Mouse (Mus musculus) embryonic facial prominence, embryonic 13.5 days (tissue): ENCODE measurements around the gene Gm2115. TPM values are rescaled to one million over a fixed set of nuclear protein-coding genes. Genes with fewer than 3 reads are reported as not detected.

Experiments
- ATAC-seq: fragments of 200-750 bp; cut with Nextera tagmentation; 2 replicates; pipeline ENCODE4 v1.8.0; 2017; ENCODE audit warnings: low read depth; ENCODE audit not compliant: insufficient number of reproducible peaks, insufficient read depth, low FRiP score, low TSS enrichment
- H3K27ac ChIP-seq: fragments of 300-500 bp; sonication (generic); 2 replicates; pipeline ENCODE4 v1.5.1; 2015; ENCODE audit warnings: moderate library complexity, mild to moderate bottlenecking, inconsistent platforms
- H3K27me3 ChIP-seq: fragments of 300-500 bp; sonication (generic); 2 replicates; pipeline ENCODE4 v1.6.1; 2015; ENCODE audit warnings: mild to moderate bottlenecking, inconsistent platforms
- H3K36me3 ChIP-seq: fragments of 300-500 bp; sonication (generic); 2 replicates; pipeline ENCODE4 v1.6.1; 2015; ENCODE audit warnings: mild to moderate bottlenecking, inconsistent platforms
- H3K4me1 ChIP-seq: fragments of 300-500 bp; sonication (generic); 2 replicates; pipeline ENCODE4 v1.6.1; 2015; ENCODE audit warnings: inconsistent platforms
- H3K4me2 ChIP-seq: fragments of 300-500 bp; sonication (generic); 2 replicates; pipeline ENCODE4 v1.6.1; 2015; ENCODE audit warnings: moderate library complexity, mild to moderate bottlenecking, inconsistent platforms
- H3K4me3 ChIP-seq: fragments of 300-500 bp; sonication (generic); 2 replicates; pipeline ENCODE4 v1.5.1; 2015; ENCODE audit warnings: mild to moderate bottlenecking, inconsistent platforms
- H3K9ac ChIP-seq: fragments of 300-500 bp; sonication (generic); 2 replicates; pipeline ENCODE4 v1.6.1; 2015; ENCODE audit warnings: mild to moderate bottlenecking, inconsistent platforms
- H3K9me3 ChIP-seq: fragments of 300-500 bp; sonication (generic); 2 replicates; pipeline ENCODE4 v1.6.1; 2016; ENCODE audit warnings: inconsistent platforms
- WGBS: fragments of 180-500 bp; shearing (Covaris S2); methylation state at CpG from one replicate; pipeline ENCODE4 v1.1.7; 2015; ENCODE audit warnings: mixed read lengths; 5-methylcytosine and 5-hydroxymethylcytosine counted together
- polyA plus RNA-seq: library from polyadenylated mRNA; unstranded; fragments of >200 nt; fragmentation: Nextera tagmentation; extraction: Ambion mirVana; gene quantifications from 2 replicates; pipeline ENCODE4 v1.2.1, GENCODE M21; 2015

Gm2115 gene
- polyA plus RNA-seq, 1 experiment from 2014 or later = 0.21 TPM

DNA sequence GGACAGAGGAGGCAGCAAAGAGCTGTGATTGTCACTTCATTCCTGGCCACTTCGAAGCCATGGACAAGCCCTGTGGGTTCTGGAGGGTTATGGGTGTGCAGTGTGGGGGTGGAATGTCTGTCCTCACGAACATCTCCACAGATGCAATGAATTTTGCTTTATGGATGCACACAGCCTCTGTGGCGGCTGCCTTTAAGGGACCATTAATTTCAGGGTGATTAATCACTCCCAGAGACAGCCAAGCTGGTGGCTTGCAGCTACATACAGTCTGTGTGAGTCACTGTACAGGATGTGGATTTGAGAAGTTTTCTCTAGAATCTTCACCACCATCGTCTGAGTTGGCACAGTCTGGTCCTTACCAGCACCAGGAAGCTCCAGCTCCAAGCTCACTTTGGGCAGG is 17.9 kb downstream of the Gm2115 start:
- Histone ChIP-seq H3K9me3 (no peaks in the 10 kb centered on the region), H3K27ac (no peak overlapping the region), H3K4me1 (no peaks in the 10 kb centered on the region), H3K36me3 (no peaks in the 10 kb centered on the region), H3K4me2 (no peak overlapping the region), H3K27me3 (no peaks in the 10 kb centered on the region), H3K4me3 (no peak overlapping the region), H3K9ac (no peak overlapping the region)
- ATAC-seq = no peak
- 72% methylated on average over 4 of the region's 4 CpGs for WGBS

DNA sequence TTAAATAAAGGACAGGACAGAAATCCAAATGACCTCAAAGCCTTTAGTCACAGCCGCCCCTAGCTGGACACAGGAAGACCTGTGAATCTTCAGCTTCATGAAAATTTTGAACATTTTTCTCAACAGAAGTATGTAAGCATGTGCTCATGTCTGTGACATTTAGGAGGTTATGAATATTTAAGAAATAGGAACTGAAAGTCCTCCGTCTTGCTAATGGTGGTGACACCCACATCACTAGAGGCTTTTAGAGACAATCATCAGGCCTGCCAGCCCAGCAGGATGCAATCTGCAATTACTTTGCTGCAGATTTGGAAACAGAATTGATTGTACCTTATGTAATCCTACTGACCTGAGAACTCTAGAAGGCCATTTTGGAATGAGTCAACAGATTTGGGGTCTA is 22.7 kb downstream of the Gm2115 start:
- H3K4me1 ChIP-seq = no peaks in the 10 kb centered on the region
- no peak for ATAC-seq
- H3K27me3 ChIP-seq = no peaks in the 10 kb centered on the region
- no peaks in the 10 kb centered on the region for H3K9me3 ChIP-seq
- WGBS = 85% methylated on average over 2 of the region's 2 CpGs
- H3K36me3 ChIP-seq = no peaks in the 10 kb centered on the region
- no peak overlapping the region for H3K4me2 ChIP-seq
- H3K9ac ChIP-seq = no peak overlapping the region
- no peak overlapping the region for H3K4me3 ChIP-seq
- no peak overlapping the region for H3K27ac ChIP-seq

DNA sequence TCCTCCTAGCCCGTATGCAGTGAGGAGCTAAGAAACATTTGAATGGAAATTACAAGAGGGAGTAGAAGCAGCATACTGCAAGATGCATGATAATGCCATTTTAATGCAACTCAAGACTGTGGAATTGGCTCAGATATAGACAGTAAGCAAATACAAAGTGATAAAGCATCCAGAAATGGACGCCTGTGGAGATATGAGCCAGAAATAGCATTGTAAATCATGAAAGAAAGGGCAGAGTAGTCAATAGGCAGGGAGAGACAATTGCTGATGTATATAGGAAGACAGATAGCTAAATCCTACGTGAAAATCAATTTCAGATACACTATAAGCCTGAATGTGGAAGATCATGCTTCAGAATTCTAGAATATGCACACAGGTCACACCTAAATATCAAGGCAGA is 26.5 kb downstream of the Gm2115 start:
- H3K9me3 ChIP-seq = no peaks in the 10 kb centered on the region
- ATAC-seq = no peak
- no peak overlapping the region for H3K4me3 ChIP-seq
- H3K4me2 ChIP-seq = no peak overlapping the region
- no peaks in the 10 kb centered on the region for H3K27me3 ChIP-seq
- no peak overlapping the region for H3K9ac ChIP-seq
- 72% methylated on average over 3 of the region's 3 CpGs for WGBS
- no peak overlapping the region for H3K27ac ChIP-seq
- H3K4me1 ChIP-seq = 0 out of 2 replicates have a peak, but pooled peaks cover 3% of the 10 kb centered on the region
- H3K36me3 ChIP-seq = no peaks in the 10 kb centered on the region

DNA sequence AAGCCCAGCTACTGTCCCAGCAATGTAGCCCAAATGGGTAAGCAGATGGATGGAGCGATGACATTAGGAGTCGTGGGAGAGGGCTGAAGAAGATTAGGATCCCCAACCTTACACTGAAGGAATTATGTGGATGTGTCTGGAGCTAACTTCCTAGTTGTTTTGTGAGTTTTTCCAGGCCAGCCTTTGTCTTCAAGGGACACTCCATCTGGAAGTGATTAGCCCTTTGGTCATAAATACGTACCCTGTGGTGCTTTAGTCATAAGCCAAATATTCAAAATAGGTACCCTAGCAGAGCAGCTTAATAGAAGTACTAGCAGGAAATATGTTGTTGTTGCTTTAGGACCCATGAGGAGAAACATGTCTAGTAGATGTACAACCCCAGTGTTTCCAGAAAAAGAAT is 28.6 kb downstream of the Gm2115 start:
- no peak for ATAC-seq
- H3K4me3 ChIP-seq = no peak overlapping the region
- 52% methylated on average over 3 of the region's 3 CpGs for WGBS

DNA sequence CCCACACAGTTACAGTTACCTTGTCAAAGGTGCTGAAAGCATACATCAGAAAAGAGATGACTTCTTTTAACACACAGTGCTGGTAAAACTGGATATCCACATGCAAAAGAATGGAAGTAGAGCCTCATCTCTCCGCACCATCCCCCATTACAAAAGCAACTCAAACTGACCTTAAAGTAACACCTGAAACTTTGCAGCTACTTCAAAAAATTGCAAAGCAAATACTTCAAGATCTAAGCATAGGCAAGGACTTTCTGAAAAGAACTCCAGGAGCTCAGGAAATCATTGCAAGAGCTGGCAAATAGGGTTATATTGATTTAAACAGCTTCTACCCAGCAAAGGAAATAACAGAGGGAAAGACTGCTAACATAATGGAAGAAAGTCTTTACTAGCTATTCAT is 31.7 kb downstream of the Gm2115 start:
- Histone ChIP-seq H3K27me3 (no peaks in the 10 kb centered on the region), H3K9me3 (no peaks in the 10 kb centered on the region), H3K27ac (no peak overlapping the region), H3K4me3 (no peak overlapping the region), H3K4me1 (0 out of 2 replicates have a peak, but pooled peaks cover 3% of the 10 kb centered on the region), H3K36me3 (no peaks in the 10 kb centered on the region), H3K4me2 (no peak overlapping the region), H3K9ac (no peak overlapping the region)
- no peak for ATAC-seq
- WGBS = 93% methylated on average over 1 of the region's 1 CpGs

More for the DNA sequence above, 28.6 kb downstream of the Gm2115 start:
- no peak overlapping the region for H3K27ac ChIP-seq
- 0 out of 2 replicates have a peak, but pooled peaks cover 3% of the 10 kb centered on the region for H3K4me1 ChIP-seq
- H3K9ac ChIP-seq = no peak overlapping the region
- no peaks in the 10 kb centered on the region for H3K36me3 ChIP-seq
- no peaks in the 10 kb centered on the region for H3K9me3 ChIP-seq
- H3K4me2 ChIP-seq = no peak overlapping the region
- H3K27me3 ChIP-seq = no peaks in the 10 kb centered on the region

DNA sequence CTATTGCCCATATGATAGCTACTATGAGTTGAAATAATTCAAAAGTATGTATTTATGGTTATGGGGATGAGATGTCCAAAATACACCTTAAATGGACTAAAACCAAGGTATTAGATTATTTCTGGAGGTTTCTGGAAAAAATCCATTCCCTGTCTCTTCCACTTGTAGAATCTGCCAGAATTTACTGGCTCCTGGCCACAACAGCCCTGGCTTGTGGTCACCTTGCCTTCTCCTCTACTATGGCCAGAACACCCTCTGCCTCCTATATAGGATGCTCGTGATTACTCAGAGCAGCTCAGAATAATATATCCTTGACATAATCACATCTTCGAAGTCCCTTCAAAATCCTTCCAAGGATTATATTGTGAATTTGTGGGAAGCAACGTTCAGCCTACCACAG is 35.5 kb downstream of the Gm2115 start:
- Histone ChIP-seq H3K27ac (no peak overlapping the region), H3K4me3 (no peak overlapping the region), H3K9ac (no peak overlapping the region), H3K27me3 (no peaks in the 10 kb centered on the region), H3K4me1 (no peaks in the 10 kb centered on the region), H3K9me3 (no peaks in the 10 kb centered on the region), H3K36me3 (no peaks in the 10 kb centered on the region), H3K4me2 (no peak overlapping the region)
- WGBS = 87% methylated on average over 3 of the region's 3 CpGs
- no peak for ATAC-seq

DNA sequence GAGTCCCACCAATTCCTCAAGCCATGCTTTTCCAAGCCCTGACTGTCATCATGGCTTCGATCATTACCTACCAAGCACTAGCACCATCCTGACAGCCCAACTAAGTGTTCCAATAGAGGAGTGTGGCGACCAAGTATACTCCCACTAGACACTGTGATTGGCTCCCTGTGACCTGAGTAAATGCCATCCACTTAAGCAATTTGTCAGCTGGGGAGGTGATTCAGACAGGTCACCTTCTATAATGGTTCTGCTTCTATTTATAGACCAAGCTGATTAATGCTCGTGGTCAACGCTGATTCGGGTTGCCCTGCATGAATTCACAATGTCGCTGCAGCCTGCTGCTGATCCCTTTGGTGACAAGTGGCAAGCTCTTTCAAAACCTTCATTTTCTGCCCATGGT is 37.4 kb downstream of the Gm2115 start:
- H3K9ac ChIP-seq = no peak overlapping the region
- no peaks in the 10 kb centered on the region for H3K36me3 ChIP-seq
- no peaks in the 10 kb centered on the region for H3K4me1 ChIP-seq
- H3K4me3 ChIP-seq = no peak overlapping the region
- WGBS = 66% methylated on average over 6 of the region's 6 CpGs
- no peak overlapping the region for H3K27ac ChIP-seq
- H3K4me2 ChIP-seq = no peak overlapping the region
- no peak for ATAC-seq
- H3K27me3 ChIP-seq = no peaks in the 10 kb centered on the region
- H3K9me3 ChIP-seq = no peaks in the 10 kb centered on the region

DNA sequence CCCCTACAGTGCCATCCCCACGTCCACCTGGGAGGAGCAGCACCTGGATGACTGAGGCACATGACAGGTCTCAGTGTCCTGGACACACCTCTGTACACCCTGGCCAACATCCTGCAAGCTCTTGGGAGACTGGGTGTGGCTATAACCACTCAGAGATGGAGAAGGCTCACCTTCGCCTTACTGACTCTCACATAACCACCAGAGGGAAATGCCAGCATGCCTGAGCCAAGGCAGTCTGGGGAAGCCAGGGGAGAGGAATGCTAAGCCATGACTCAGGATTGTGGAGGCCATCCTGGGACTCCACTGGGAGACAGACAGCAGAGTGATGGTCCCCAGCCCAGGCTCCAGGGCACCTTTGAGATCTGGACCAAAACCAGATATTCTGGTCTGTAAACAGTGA is 48.3 kb downstream of the Gm2115 start:
- 0 out of 2 replicates have a peak, but pooled peaks have one; percentile 37 for ATAC-seq
- WGBS = 73% methylated on average over 2 of the region's 2 CpGs
- H3K27me3 ChIP-seq = no peaks in the 10 kb centered on the region
- H3K4me2 ChIP-seq = no peak overlapping the region
- H3K9ac ChIP-seq = no peak overlapping the region
- H3K4me1 ChIP-seq = no peaks in the 10 kb centered on the region
- H3K9me3 ChIP-seq = no peaks in the 10 kb centered on the region
- H3K4me3 ChIP-seq = no peak overlapping the region
- no peak overlapping the region for H3K27ac ChIP-seq
- H3K36me3 ChIP-seq = no peaks in the 10 kb centered on the region

DNA sequence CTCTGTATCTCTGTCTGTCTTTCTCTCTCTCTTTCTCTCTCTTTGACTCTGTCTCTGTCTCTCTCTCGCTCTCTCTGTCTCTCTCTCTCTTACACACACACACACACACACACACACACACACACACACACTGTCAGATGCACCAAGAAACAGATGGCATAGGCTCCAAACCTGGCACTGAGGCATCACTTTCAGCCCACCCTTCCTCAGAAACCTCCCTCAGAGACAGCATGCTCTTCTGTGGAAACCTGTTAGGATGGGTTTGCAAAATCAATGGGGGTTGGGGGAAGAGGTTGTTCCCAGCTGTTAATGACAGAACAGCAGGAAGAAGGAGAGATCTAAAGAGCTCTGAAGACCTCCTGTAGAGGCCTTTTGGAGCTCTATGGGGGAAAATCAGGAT is 50.1 kb downstream of the Gm2115 start:
- H3K4me3 ChIP-seq = no peak overlapping the region
- no peaks in the 10 kb centered on the region for H3K27me3 ChIP-seq
- no peaks in the 10 kb centered on the region for H3K36me3 ChIP-seq
- no peaks in the 10 kb centered on the region for H3K4me1 ChIP-seq
- no peak overlapping the region for H3K4me2 ChIP-seq
- H3K9ac ChIP-seq = no peak overlapping the region
- ATAC-seq = no peak
- WGBS = 86% methylated on average over 1 of the region's 1 CpGs
- no peak overlapping the region for H3K27ac ChIP-seq
- H3K9me3 ChIP-seq = no peaks in the 10 kb centered on the region

DNA sequence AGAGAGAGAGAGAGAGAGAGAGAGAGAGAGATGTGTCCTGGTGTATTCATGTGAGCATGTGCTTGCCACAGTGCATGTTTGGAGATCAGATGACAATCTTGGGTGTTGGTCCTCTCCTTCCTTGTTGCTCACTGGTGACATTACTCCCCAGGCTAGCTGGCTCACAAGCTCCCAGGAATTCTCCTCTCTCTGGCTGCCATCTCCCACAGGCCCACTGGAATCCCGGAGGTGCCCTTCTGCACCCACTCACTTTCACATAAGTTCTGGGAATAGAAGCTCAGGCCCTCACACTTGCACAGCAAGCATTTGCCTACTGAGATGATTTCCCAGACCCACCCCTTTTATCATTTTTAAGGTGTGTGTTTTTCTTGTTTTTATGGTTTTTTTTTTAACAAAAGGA is 51.0 kb downstream of the Gm2115 start:
- H3K36me3 ChIP-seq = no peaks in the 10 kb centered on the region
- 93% methylated on average over 1 of the region's 1 CpGs for WGBS
- no peak for ATAC-seq
- H3K27me3 ChIP-seq = no peaks in the 10 kb centered on the region
- no peaks in the 10 kb centered on the region for H3K9me3 ChIP-seq
- no peak overlapping the region for H3K27ac ChIP-seq
- H3K4me3 ChIP-seq = no peak overlapping the region
- H3K9ac ChIP-seq = no peak overlapping the region
- H3K4me2 ChIP-seq = no peak overlapping the region
- no peaks in the 10 kb centered on the region for H3K4me1 ChIP-seq

DNA sequence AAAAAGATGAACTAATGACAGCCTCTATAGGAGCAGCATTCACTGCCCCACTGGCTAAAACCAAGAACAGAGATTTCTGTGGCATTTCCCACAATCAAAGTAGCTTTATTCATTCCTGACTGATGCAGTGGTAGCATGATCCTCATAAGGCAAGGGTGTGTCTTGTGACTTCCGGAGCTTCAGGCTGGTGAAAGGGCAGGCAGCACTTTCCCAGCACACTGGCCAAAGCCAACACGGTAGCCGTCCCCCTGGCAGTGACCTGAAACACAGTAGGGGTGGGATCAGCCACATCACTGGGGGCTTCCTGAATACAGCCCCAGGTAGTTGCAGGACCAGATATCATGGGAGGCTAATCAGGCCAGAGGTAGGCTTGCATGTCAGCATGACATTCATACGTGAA is 56.3 kb downstream of the Gm2115 start:
- no peak overlapping the region for H3K4me2 ChIP-seq
- WGBS = 90% methylated on average over 4 of the region's 4 CpGs
- H3K36me3 ChIP-seq = no peaks in the 10 kb centered on the region
- no peaks in the 10 kb centered on the region for H3K4me1 ChIP-seq
- ATAC-seq = no peak
- no peaks in the 10 kb centered on the region for H3K27me3 ChIP-seq
- no peak overlapping the region for H3K9ac ChIP-seq
- H3K4me3 ChIP-seq = no peak overlapping the region
- H3K27ac ChIP-seq = no peak overlapping the region
- no peaks in the 10 kb centered on the region for H3K9me3 ChIP-seq

DNA sequence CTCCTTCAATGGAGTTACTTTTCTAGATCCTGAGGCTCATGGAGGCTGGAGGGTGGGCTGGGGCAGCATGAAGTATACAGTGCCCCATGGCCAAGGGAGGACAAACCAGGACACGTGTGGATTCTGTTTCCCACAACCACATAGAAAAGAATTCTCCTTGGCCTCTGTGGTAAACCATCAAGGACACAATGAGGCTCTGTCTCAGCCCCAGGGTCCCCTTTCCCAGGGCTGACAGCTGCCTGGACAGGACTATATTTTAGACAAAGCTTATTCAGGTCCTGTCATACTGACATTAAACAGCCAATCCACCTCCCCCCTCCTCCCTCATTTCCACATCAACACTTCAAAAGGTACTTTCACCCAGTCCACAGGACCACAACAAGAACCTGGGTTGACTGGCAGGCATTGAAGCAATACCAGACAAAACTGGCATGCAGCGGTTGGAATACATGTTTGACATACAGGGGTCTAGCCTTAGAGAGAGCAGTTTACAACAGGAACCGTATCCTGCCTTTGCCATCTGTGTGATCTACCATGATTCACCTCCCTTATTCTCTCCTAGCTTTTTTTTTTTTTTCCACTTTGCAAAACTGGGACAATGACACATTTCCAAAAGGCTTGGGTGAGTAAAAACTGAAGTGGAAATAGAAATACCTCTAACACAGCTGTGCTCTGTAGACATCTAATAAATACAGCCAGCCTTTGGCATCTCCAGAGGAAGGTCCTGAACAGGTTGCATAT is 57.8 kb downstream of the Gm2115 start:
- H3K9me3 ChIP-seq = no peaks in the 10 kb centered on the region
- no peaks in the 10 kb centered on the region for H3K4me1 ChIP-seq
- ATAC-seq = no peak
- H3K27me3 ChIP-seq = no peaks in the 10 kb centered on the region
- H3K36me3 ChIP-seq = no peaks in the 10 kb centered on the region
- H3K9ac ChIP-seq = no peak overlapping the region
- no peak overlapping the region for H3K4me2 ChIP-seq
- 64% methylated on average over 3 of the region's 3 CpGs for WGBS
- H3K4me3 ChIP-seq = no peak overlapping the region
- no peak overlapping the region for H3K27ac ChIP-seq
